Mouse (Mus musculus) left cerebral cortex, adult 2 months (tissue): Measurements from ENCODE around the gene Map6. TPM values are rescaled to one million over a fixed set of nuclear protein-coding genes. Genes with fewer than 3 reads are reported as not detected.
A peak's percentile ranks its signal among the peaks of the same experiment; 100 is the strongest.

ENCODE experiments used
- DNase-seq, 2 experiments: peaks; one replicate each; pipeline ENCODE4 v3.0.0; 2021 to 2022; ENCODE audit warnings: low spot score in 2 of 2, mixed read lengths in 1 of 2; ENCODE audit errors: extremely low spot score in 1 of 2
- H3K27ac ChIP-seq: fragments of 200-600 bp; 2 replicates; pipeline ENCODE4 v1.8.1; 2022
- H3K4me3 ChIP-seq: fragments of 200-600 bp; 2 replicates; pipeline ENCODE4 v1.8.1; 2022
- CTCF ChIP-seq: fragments of 200-600 bp; IDR thresholded peaks from 2 replicates; pipeline ENCODE4 v1.8.1; 2022; ENCODE audit warnings: antibody characterized with exemption, mild to moderate bottlenecking, moderate library complexity
- intact Hi-C: fragments of 180-260 bp; cut with DNase I; formaldehyde crosslinking; loops from one replicate; pipeline ENCODE4 v1.15.1; 2025
- total RNA-seq, 2 experiments: library from RNA; stranded (reverse); gene quantifications; 2 replicates each; pipeline ENCODE4 v1.2.3; 2021

The Map6 gene
- total RNA-seq, 2 experiments from 2014 or later, result 138 to 141 TPM

DNA sequence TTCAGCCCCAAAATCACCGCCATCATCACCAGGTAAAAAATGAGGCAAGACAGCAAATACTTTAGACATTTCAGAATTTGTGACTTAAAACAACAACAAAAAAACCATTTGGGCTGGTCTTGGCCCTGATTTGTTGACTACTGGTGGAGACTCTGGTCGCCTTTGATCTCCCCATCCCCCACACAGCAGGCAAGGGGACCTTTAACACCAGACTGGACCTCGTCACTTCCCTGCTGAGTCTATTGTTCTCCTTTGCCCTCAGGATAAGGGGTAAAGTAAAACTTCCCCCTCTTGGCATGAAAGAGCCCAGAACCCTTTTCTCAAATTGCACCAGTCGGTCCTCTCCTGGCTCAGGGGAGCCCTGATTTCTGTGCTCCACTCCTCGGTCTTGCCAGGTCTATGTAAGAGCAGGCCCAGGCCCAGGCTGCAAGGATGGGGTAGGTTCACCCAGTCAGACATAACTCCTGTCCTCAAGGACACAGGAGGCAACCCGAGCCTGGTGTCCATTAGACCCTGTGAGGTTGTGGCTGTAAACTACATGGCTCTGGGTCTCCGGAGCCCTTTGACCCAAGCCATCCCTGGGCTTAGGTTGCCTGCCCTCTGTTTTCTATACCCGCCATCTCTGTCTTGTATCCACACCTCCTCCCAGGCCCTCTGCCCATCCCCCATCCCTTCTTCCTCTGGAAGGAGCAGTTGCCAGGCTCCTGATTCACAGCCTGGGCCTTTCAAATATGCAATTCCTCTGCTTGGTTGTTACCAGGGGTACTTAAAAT is 30.2 kb upstream of the Map6 start:
- Histone ChIP-seq H3K27ac (no peak overlapping the region), H3K4me3 (no peak overlapping the region)
- intact Hi-C loops, result no loop called here
- no peak for TF ChIP-seq CTCF
- DNase-seq, result no peak

DNA sequence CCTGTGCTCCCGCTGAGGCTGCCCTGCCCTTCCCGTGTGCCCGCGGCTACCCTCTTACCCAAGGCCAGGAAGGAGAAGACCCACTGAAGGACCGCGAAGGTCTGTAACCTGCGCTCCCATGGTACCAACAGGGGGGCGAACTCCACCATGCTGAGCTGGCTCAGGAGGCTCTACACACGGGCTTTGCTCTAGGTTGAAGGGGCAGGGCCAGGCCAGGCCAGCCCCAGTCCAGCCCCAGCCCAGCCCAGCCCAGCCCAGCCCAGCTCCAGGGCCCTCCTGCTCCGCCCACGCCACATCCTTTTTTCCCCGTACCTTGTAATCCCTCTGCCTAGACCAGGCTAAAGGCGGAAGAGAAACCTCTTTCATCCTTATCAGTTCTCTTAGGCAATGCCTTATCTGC is 28.8 kb upstream of the Map6 start, which contains the start of gene Mogat2:
Gene Mogat2 (minus strand): TSS at position 203 of the 400 bp plus-strand sequence.
- intact Hi-C loops, result no loop called here
- no peak within 1 kb of the TSS for H3K27ac ChIP-seq

DNA sequence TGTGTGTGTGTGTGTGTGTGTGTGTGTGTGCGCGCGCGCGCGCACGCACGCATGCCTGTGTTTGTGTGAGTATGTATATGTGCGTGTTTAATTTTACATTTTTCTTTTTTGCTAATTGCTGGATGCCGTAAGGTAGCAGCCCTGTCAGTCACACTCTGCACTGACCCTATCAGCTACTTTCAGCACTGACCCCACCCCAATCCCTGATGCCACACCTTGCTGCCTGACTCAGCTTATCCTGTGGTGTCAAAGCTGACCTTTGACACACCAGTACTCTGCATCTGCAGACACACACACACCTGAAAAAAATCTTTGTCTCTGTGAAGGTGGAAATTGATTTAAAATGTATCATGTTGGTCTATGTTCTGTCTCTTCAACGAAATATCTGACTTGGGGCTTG is 25.1 kb upstream of the Map6 start:
- intact Hi-C loops, result no loop called here
- no peak for DNase-seq
- Histone ChIP-seq H3K4me3 (no peak overlapping the region), H3K27ac (no peak overlapping the region)
- no peak for TF ChIP-seq CTCF

More for the DNA sequence above, 28.8 kb upstream of the Map6 start, which contains the start of gene Mogat2:
- no peak for DNase-seq
- no peak for TF ChIP-seq CTCF
- no peak within 1 kb of the TSS for H3K4me3 ChIP-seq

DNA sequence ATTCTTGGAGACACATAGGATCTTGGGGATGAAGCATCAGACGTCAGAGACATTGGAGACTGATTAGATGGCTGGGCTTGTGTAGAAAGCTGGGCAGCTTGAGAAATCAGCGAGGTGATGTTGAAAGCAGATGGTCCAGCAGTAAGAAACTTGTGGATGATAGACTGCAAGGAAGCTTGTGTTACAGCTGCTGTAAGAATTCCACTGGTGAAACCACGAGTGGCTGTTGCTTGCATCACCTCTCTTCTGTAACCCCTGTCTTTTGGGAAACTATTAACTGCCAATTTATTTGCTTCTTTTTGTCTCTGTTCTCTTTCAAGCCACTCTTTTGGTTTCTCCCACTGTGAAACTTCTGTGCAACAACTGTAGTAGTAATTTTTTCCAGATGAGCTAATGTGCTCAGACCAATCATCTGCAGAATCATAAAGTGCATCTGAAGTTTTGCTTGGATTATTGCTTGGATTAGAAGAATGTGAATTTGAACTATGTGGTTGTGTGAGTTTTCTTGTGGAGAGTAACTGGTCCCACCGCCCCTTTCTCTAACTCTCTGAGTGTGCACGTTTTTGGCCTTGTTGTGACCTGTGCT is 19.0 kb upstream of the Map6 start:
- TF ChIP-seq CTCF, result no peak
- H3K4me3 ChIP-seq, result no peak overlapping the region
- H3K27ac ChIP-seq, result no peak overlapping the region
- intact Hi-C loops, result loop anchor here (2.0 kb wide), 2 partner anchors 21 to 65 kb away; partner anchors contain the start of gene Dgat2
- no peak for DNase-seq

DNA sequence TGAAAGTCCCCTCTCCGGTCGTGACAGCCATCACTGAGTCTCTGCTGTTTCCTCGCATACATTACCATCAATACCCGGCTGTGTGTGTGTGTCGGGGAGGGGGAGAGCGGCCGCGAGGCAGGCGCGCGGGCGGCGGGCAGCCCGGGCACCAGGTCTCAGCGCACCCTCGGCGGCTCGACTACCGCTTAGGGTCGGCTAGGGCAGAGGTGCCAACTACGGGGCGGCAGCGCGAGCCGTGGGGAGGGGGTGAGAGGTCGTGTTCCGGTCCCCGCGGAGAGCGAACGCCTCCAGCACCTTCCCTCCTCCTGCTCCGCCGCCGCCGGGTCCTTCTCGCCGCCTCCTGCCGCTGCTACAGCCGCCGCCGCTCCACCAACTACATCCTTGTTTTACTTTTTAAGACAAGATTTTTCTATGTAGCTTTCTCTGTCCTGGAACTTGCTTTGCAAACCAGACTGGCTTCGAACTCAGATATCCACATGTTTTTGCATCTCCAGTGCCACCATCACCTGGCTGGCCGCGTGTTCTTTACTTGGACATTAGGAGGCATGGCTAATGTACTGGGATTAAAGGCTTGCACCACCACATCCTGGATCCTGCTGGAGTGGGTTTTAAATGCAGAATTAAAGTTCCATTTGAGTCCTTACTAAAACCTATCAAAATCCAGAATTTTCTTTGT is 18.2 kb upstream of the Map6 start:
- H3K4me3 ChIP-seq, result peak overlapping the region; percentile 23
- H3K27ac ChIP-seq, result no peak overlapping the region
- intact Hi-C loops, result loop anchor here (2.0 kb wide), 2 partner anchors 20 to 66 kb away; partner anchors contain the start of gene Dgat2
- no peak for TF ChIP-seq CTCF
- no peak for DNase-seq

DNA sequence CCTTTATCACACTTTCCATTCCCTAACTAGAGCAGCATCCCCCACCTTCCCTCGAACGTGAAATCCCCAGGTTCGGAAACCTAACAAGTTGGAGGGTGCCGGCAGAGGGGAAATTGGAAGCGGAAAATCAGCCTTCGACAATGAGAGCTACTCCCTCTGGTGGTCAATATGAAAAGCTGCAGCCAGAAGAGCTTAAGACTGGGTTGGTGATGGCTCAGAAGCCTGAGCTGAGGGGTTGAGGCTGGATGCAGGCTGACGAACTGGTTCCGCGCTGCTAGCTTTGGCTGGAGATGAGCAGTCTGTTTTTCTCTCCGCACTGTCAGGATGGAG is 17.7 kb upstream of the Map6 start:
- Histone ChIP-seq H3K27ac (no peak overlapping the region), H3K4me3 (peak overlapping the region; percentile 23)
- intact Hi-C loops, result loop anchor here (2.0 kb wide), 2 partner anchors 19 to 67 kb away; partner anchors contain the start of gene Dgat2
- peak; percentile 93 for TF ChIP-seq CTCF
- peak; percentile 24 to 43 for DNase-seq

DNA sequence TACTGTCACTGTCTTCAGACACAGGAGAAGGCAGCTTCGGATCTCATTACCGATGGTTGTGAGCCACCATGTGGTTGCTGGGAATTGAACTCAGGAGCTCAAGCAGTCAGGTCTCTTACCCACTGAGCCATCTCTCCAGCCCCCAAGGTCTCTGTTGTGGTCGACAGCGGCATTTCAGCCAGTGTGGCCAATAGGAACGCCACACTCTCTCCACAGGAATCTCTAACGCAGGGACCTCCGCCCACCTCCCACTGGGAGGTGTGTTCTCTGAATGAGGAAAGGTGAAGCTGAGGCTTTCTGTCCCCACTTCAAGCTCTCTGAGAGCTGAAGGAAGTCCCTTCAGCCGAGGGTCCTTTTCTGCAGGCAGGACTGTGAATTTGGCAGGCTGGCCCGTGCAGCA is 16.9 kb upstream of the Map6 start:
- Histone ChIP-seq H3K27ac (no peak overlapping the region), H3K4me3 (no peak overlapping the region)
- no peak for TF ChIP-seq CTCF
- intact Hi-C loops, result no loop called here
- no peak for DNase-seq

DNA sequence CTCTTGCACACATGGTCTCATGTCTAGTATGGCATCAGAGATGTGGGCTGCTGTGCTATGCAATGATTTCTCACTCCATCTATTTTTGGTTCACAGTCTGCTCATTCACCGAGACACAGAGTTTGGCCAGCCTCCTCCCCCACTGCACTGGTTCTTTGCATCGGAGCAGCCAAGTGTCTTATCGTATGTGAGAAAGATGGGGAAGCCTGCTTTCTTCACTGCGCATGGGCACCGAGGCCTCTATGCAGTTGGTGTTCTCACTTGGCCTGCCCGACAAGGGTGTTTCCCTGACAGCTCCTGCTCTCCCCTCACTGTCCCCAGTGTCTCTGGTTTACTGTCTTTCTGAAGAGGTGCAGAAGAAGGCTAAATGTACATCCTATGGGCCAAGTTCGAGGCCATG is 12.2 kb upstream of the Map6 start:
- H3K27ac ChIP-seq, result peak overlapping the region; percentile 79
- H3K4me3 ChIP-seq, result no peak overlapping the region
- peak; percentile 41 to 64 for DNase-seq
- no peak for TF ChIP-seq CTCF
- intact Hi-C loops, result no loop called here

DNA sequence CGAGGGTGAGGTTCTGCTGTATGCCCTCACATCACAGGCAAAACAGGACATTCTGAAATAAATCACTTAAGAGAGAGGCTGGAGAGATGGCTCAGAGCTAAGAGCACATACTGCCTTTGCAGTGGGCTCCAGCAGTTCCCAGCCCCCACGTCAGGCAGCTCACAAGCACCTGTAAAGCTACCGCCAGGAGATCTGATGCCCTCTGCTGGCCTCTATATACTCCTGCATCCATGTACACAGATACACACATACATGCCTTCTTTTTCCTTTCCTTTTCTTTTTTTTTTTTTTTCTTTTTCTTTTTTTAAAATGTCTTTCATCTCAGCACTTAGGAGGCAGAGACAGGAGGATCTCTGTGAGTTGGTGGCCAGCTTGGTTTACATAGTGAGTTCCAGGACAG is 5.3 kb upstream of the Map6 start:
- no peak for DNase-seq
- intact Hi-C loops, result loop anchor here (10.0 kb wide), 1 partner anchor 203 kb away; the partner anchor contains the start of gene Klhl35
- TF ChIP-seq CTCF, result peak; percentile 13
- no peak overlapping the region for H3K4me3 ChIP-seq
- H3K27ac ChIP-seq, result no peak overlapping the region

DNA sequence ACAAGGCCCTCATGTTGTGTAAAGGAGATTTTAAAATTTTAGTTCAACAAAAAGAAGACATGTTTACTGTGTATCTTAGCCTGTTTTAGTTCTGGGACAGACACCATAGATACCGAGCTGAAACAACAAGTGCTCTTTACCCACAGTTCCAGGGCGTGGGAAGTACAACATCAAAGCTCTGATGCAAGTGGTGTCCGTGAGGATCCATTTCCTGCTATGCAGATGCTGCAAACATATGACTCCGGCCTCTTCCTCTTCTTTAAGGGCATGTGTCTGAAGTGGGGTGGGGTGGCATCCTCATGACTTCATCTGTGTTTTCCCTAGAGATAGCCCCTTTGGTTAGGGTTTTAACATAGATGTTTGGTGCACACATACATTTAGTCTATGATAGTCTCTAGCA is 3.7 kb upstream of the Map6 start:
- H3K27ac ChIP-seq, result no peak overlapping the region
- intact Hi-C loops, result loop anchor here (10.0 kb wide), 1 partner anchor 201 kb away; the partner anchor contains the start of gene Klhl35
- no peak overlapping the region for H3K4me3 ChIP-seq
- TF ChIP-seq CTCF, result no peak
- DNase-seq, result no peak

DNA sequence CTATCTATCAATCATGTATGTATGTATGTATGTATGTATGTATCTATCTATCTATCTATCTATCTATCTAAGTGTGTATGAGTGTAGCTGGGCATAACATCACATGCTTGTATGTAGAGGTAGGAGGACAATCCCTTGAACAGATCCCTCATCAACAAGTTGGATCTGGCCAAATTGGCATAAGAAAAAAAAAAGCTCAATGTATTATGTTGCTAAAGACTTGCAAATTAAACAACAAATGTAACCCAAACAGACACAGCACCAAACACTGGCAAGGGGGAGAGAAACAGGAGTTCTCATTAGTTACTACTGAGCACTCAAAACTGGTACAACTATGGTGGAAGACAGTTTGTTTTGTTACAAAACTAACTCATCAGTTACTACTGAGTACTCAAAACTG is 2.6 kb upstream of the Map6 start:
- H3K27ac ChIP-seq, result no peak overlapping the region
- H3K4me3 ChIP-seq, result no peak overlapping the region
- TF ChIP-seq CTCF, result no peak
- intact Hi-C loops, result loop anchor here (10.0 kb wide), 1 partner anchor 200 kb away; the partner anchor contains the start of gene Klhl35
- DNase-seq, result no peak
